Mouse (Mus musculus) limb, embryonic 11.5 days (tissue): ENCODE data around the gene Ulk4. TPM values are rescaled to one million over a fixed set of nuclear protein-coding genes. Genes with fewer than 3 reads are reported as not detected.

ENCODE experiments used
- ATAC-seq: fragments of 200-750 bp; cut with Nextera tagmentation; 2 replicates; pipeline ENCODE4 v1.8.0; 2017; ENCODE audit warnings: low read depth; ENCODE audit not compliant: insufficient number of reproducible peaks, low FRiP score, low TSS enrichment
- DNase-seq: peaks from one replicate; pipeline ENCODE4 v3.0.0-alpha.2; 2015; ENCODE audit warnings: low spot score
- H3K27ac ChIP-seq: fragments of 300-500 bp; sonication (generic); replicated peaks from 2 replicates; pipeline ENCODE4 v1.5.1; 2014; ENCODE audit warnings: low read depth, mild to moderate bottlenecking, low read length
- H3K27me3 ChIP-seq: fragments of 300-500 bp; sonication (generic); 2 replicates; pipeline ENCODE4 v1.6.1; 2014; ENCODE audit warnings: mild to moderate bottlenecking, low read length, mixed read lengths; ENCODE audit not compliant: control insufficient read depth, insufficient read depth
- H3K36me3 ChIP-seq: fragments of 300-500 bp; sonication (generic); 2 replicates; pipeline ENCODE4 v1.6.1; 2014; ENCODE audit warnings: mild to moderate bottlenecking, low read length, moderate library complexity, mixed read lengths; ENCODE audit not compliant: control insufficient read depth, insufficient read depth
- H3K4me1 ChIP-seq: fragments of 300-500 bp; sonication (generic); 2 replicates; pipeline ENCODE4 v1.6.1; 2014; ENCODE audit warnings: low read length, mixed read lengths; ENCODE audit not compliant: control insufficient read depth, insufficient read depth
- H3K4me2 ChIP-seq: fragments of 300-500 bp; sonication (generic); 2 replicates; pipeline ENCODE4 v1.6.1; 2014; ENCODE audit warnings: low read depth, mild to moderate bottlenecking, moderate library complexity; ENCODE audit not compliant: severe bottlenecking
- H3K4me3 ChIP-seq: fragments of 300-500 bp; sonication (generic); 2 replicates; pipeline ENCODE4 v1.5.1; 2014; ENCODE audit warnings: low read depth, low read length
- H3K9ac ChIP-seq: fragments of 300-500 bp; sonication (generic); 2 replicates; pipeline ENCODE4 v1.6.1; 2014; ENCODE audit warnings: mild to moderate bottlenecking, low read length
- H3K9me3 ChIP-seq: fragments of 300-500 bp; sonication (generic); 2 replicates; pipeline ENCODE4 v1.6.1; 2016; ENCODE audit warnings: low read length; ENCODE audit not compliant: control insufficient read depth
- WGBS: fragments of 180-500 bp; shearing (Covaris S2); extraction: QIAGEN DNeasy Blood & Tissue Kit; methylation state at CpG from one replicate; pipeline ENCODE4 v1.1.7; 2014; 5-methylcytosine and 5-hydroxymethylcytosine counted together
- polyA plus RNA-seq: library from polyadenylated mRNA; unstranded; fragments of >200 nt; fragmentation: Nextera tagmentation; extraction: Ambion mirVana; gene quantifications from 2 replicates; pipeline ENCODE4 v1.2.1, GENCODE M21; 2014

Gene Ulk4
- polyA plus RNA-seq, 1 experiment from 2014 or later, result 147 TPM

- no peaks in the 10 kb centered on the region for H3K27me3 ChIP-seq
- H3K4me2 ChIP-seq, result no peak overlapping the region
- H3K9ac ChIP-seq, result no peak overlapping the region
- no peaks in the 10 kb centered on the region for H3K9me3 ChIP-seq
- WGBS, result 73% methylated on average over 2 of the region's 2 CpGs
- ATAC-seq (no peak), DNase-seq (no peak)
- H3K27ac ChIP-seq, result no peak overlapping the region
- H3K4me3 ChIP-seq, result no peak overlapping the region
- H3K4me1 ChIP-seq, result no peaks in the 10 kb centered on the region
- no peaks in the 10 kb centered on the region for H3K36me3 ChIP-seq
Measured at GRCm38 (mm10) chr9:120991801-120992200, 285.2 kb downstream of the Ulk4 start.

GRCm38 (mm10) chr9:120989806-120990700 lies 286.9 kb downstream of the Ulk4 start:
- Histone ChIP-seq H3K27ac (no peak overlapping the region), H3K4me1 (no peaks in the 10 kb centered on the region), H3K4me2 (no peak overlapping the region), H3K27me3 (no peaks in the 10 kb centered on the region), H3K9me3 (no peaks in the 10 kb centered on the region), H3K4me3 (no peak overlapping the region), H3K9ac (no peak overlapping the region), H3K36me3 (no peaks in the 10 kb centered on the region)
- DNase-seq (no peak), ATAC-seq (no peak)
- WGBS, result 76% methylated on average over 15 of the region's 15 CpGs

- no peak for ATAC-seq
- WGBS, result 62% methylated on average over 9 of the region's 9 CpGs
- H3K9ac ChIP-seq, result no peak overlapping the region
Measured at GRCm38 (mm10) chr9:120988088-120988487, 288.9 kb downstream of the Ulk4 start.

GRCm38 (mm10) chr9:120986994-120987393 lies 290.0 kb downstream of the Ulk4 start:
- Histone ChIP-seq H3K9me3 (no peaks in the 10 kb centered on the region), H3K4me3 (no peak overlapping the region), H3K4me1 (no peaks in the 10 kb centered on the region), H3K27me3 (no peaks in the 10 kb centered on the region), H3K36me3 (no peaks in the 10 kb centered on the region), H3K27ac (no peak overlapping the region), H3K9ac (no peak overlapping the region), H3K4me2 (no peak overlapping the region)
- WGBS, result 81% methylated on average over 4 of the region's 4 CpGs
- DNase-seq, result no peak
- ATAC-seq, result no peak

More at GRCm38 (mm10) chr9:120988088-120988487, 288.9 kb downstream of the Ulk4 start:
- no peak overlapping the region for H3K27ac ChIP-seq
- H3K36me3 ChIP-seq, result no peaks in the 10 kb centered on the region
- no peaks in the 10 kb centered on the region for H3K4me1 ChIP-seq
- no peaks in the 10 kb centered on the region for H3K9me3 ChIP-seq
- H3K4me2 ChIP-seq, result no peak overlapping the region
- no peak overlapping the region for H3K4me3 ChIP-seq
- no peak for DNase-seq
- no peaks in the 10 kb centered on the region for H3K27me3 ChIP-seq

GRCm38 (mm10) chr9:120986255-120986654 lies 290.7 kb downstream of the Ulk4 start:
- ATAC-seq (no peak), DNase-seq (no peak)
- H3K4me2 ChIP-seq, result no peak overlapping the region
- H3K27ac ChIP-seq, result no peak overlapping the region
- H3K9ac ChIP-seq, result no peak overlapping the region
- no peak overlapping the region for H3K4me3 ChIP-seq
- no peaks in the 10 kb centered on the region for H3K36me3 ChIP-seq
- no peaks in the 10 kb centered on the region for H3K9me3 ChIP-seq
- H3K27me3 ChIP-seq, result no peaks in the 10 kb centered on the region
- WGBS, result 83% methylated on average over 3 of the region's 3 CpGs
- no peaks in the 10 kb centered on the region for H3K4me1 ChIP-seq

GRCm38 (mm10) chr9:120985524-120985923 lies 291.5 kb downstream of the Ulk4 start:
- Histone ChIP-seq H3K4me1 (no peaks in the 10 kb centered on the region), H3K9me3 (no peaks in the 10 kb centered on the region), H3K4me2 (no peak overlapping the region), H3K36me3 (no peaks in the 10 kb centered on the region), H3K27me3 (no peaks in the 10 kb centered on the region), H3K9ac (no peak overlapping the region), H3K4me3 (no peak overlapping the region), H3K27ac (no peak overlapping the region)
- DNase-seq, result no peak
- ATAC-seq, result no peak
- 94% methylated on average over 5 of the region's 5 CpGs for WGBS

GRCm38 (mm10) chr9:120985009-120985408 lies 292.0 kb downstream of the Ulk4 start:
- no peak overlapping the region for H3K4me2 ChIP-seq
- H3K4me1 ChIP-seq, result no peaks in the 10 kb centered on the region
- H3K27me3 ChIP-seq, result no peaks in the 10 kb centered on the region
- H3K9me3 ChIP-seq, result no peaks in the 10 kb centered on the region
- H3K9ac ChIP-seq, result no peak overlapping the region
- no peaks in the 10 kb centered on the region for H3K36me3 ChIP-seq
- no peak for ATAC-seq
- H3K27ac ChIP-seq, result no peak overlapping the region
- WGBS, result 87% methylated on average over 5 of the region's 5 CpGs
- no peak overlapping the region for H3K4me3 ChIP-seq
- no peak for DNase-seq

GRCm38 (mm10) chr9:120984509-120984908 lies 292.5 kb downstream of the Ulk4 start:
- no peaks in the 10 kb centered on the region for H3K36me3 ChIP-seq
- no peaks in the 10 kb centered on the region for H3K4me1 ChIP-seq
- H3K4me3 ChIP-seq, result no peak overlapping the region
- no peak overlapping the region for H3K4me2 ChIP-seq
- ATAC-seq (no peak), DNase-seq (no peak)
- 85% methylated on average over 5 of the region's 5 CpGs for WGBS
- no peaks in the 10 kb centered on the region for H3K9me3 ChIP-seq
- no peak overlapping the region for H3K27ac ChIP-seq
- H3K9ac ChIP-seq, result no peak overlapping the region
- H3K27me3 ChIP-seq, result no peaks in the 10 kb centered on the region
